Mouse (Mus musculus) cerebellum, postnatal 10 days (tissue): ENCODE measurements around the gene Defb19.
A peak's percentile ranks its signal among the peaks of the same experiment; 100 is the strongest.

Experiments
- DNase-seq, 2 experiments: peaks; one replicate each; pipeline ENCODE4 v3.0.0; 2021; ENCODE audit warnings: mixed read lengths in 2 of 2

Defb19 gene

GRCm38 (mm10) chr2:152586926-152587560, 6.9 kb upstream of the Defb19 start:
- DNase-seq, result peak; percentile 29 to 39

- DNase-seq, result no peak
Measured at GRCm38 (mm10) chr2:152580612-152581011, 500 bp upstream of the Defb19 start.

- no peak for DNase-seq
Measured at GRCm38 (mm10) chr2:152573484-152573883, 6.6 kb downstream of the Defb19 start.

GRCm38 (mm10) chr2:152572114-152572794, 7.9 kb downstream of the Defb19 start, which contains the start of gene Defb21:
TSS of gene Defb21 (plus strand) at chr2:152572744.
- peak; percentile 49 to 64 for DNase-seq

- DNase-seq, result no peak
Measured at GRCm38 (mm10) chr2:152570313-152570712, 9.8 kb downstream of the Defb19 start.

GRCm38 (mm10) chr2:152569881-152570280, 10.2 kb downstream of the Defb19 start:
- no peak for DNase-seq

- no peak for DNase-seq
Measured at GRCm38 (mm10) chr2:152569038-152569437, 11.1 kb downstream of the Defb19 start, which contains the start of gene Gm17416. TSS of gene Gm17416 (plus strand) at chr2:152569338.

GRCm38 (mm10) chr2:152556655-152557054, 23.5 kb downstream of the Defb19 start:
- no peak for DNase-seq

- peak; percentile 75 to 81 for DNase-seq
Measured at GRCm38 (mm10) chr2:152553774-152554423, 26.2 kb downstream of the Defb19 start.

- no peak for DNase-seq
Measured at GRCm38 (mm10) chr2:152548124-152548523, 32.0 kb downstream of the Defb19 start.

GRCm38 (mm10) chr2:152544691-152545090, 35.4 kb downstream of the Defb19 start:
- peak; percentile 76 to 77 for DNase-seq

GRCm38 (mm10) chr2:152543478-152543877, 36.6 kb downstream of the Defb19 start:
- DNase-seq, result no peak

- no peak for DNase-seq
Measured at GRCm38 (mm10) chr2:152542897-152543296, 37.2 kb downstream of the Defb19 start.

- no peak for DNase-seq
Measured at GRCm38 (mm10) chr2:152541979-152542378, 38.1 kb downstream of the Defb19 start.

GRCm38 (mm10) chr2:152539944-152540710, 40.0 kb downstream of the Defb19 start, which contains the start of gene Defb29:
TSS of gene Defb29 (minus strand) at chr2:152540098.
- peak; percentile 16 to 29 for DNase-seq
